Mouse (Mus musculus): Measurements from ENCODE around the gene Slc25a26. TPM values are rescaled to one million over a fixed set of nuclear protein-coding genes. Genes with fewer than 3 reads are reported as not detected.
A peak's percentile ranks its signal among the peaks of the same experiment; 100 is the strongest.

The Slc25a26 gene
- polyA plus RNA-seq, 1 experiment from 2014 or later, result 12.5 TPM

GRCm38 (mm10) chr6:94584147-94584695, 84.1 kb downstream of the Slc25a26 start:
- Histone ChIP-seq H3K4me1 (replicated peaks; ENCODE audit: insufficient read depth, low read length) (no peaks in the 10 kb centered on the region), H3K9ac (ENCODE audit: low read depth, low read length) (no peak overlapping the region), H3K9me3 (replicated peaks; ENCODE audit: low read length) (no peaks in the 10 kb centered on the region; the same call in 1 of the 2 replicates), H3K4me3 (replicated peaks; ENCODE audit: low read depth, low read length) (no peak overlapping the region), H3K36me3 (ENCODE audit: insufficient read depth, low read length) (no peaks in the 10 kb centered on the region), H3K27ac (no peak overlapping the region), H3K4me2 (ENCODE audit: low read length) (no peak overlapping the region), H3K27me3 (ENCODE audit: insufficient read depth, low read length) (no peaks in the 10 kb centered on the region)
- no peak for ATAC-seq (replicated peaks; ENCODE audit: low FRiP score, low read depth)
- TF ChIP-seq CTCF (IDR thresholded peaks at IDR 0.05; ENCODE audit: low read depth), result no peak
- no peak for DNase-seq (ENCODE audit: low spot score)
- WGBS, result 92% methylated on average over 9 of the region's 9 CpGs

- ATAC-seq (replicated peaks; ENCODE audit: low FRiP score, low read depth) (no peak), DNase-seq (ENCODE audit: low spot score) (no peak)
- no peak overlapping the region for H3K9ac ChIP-seq (ENCODE audit: low read depth, low read length)
- 91% methylated on average over 4 of the region's 4 CpGs for WGBS
- no peaks in the 10 kb centered on the region for H3K4me1 ChIP-seq (replicated peaks; ENCODE audit: insufficient read depth, low read length)
- H3K4me3 ChIP-seq (replicated peaks; ENCODE audit: low read depth, low read length), result no peak overlapping the region
- H3K27me3 ChIP-seq (ENCODE audit: insufficient read depth, low read length), result no peaks in the 10 kb centered on the region
- TF ChIP-seq CTCF (IDR thresholded peaks at IDR 0.05; ENCODE audit: low read depth), result no peak
- H3K27ac ChIP-seq, result no peak overlapping the region
- H3K36me3 ChIP-seq (ENCODE audit: insufficient read depth, low read length), result no peaks in the 10 kb centered on the region
- no peaks in the 10 kb centered on the region; the same call in 1 of the 2 replicates for H3K9me3 ChIP-seq (replicated peaks; ENCODE audit: low read length)
- no peak overlapping the region for H3K4me2 ChIP-seq (ENCODE audit: low read length)
Measured at GRCm38 (mm10) chr6:94584976-94585375, 84.8 kb downstream of the Slc25a26 start.

- no peak overlapping the region for H3K27ac ChIP-seq
- no peaks in the 10 kb centered on the region; the same call in 1 of the 2 replicates for H3K9me3 ChIP-seq (replicated peaks; ENCODE audit: low read length)
- TF ChIP-seq CTCF (IDR thresholded peaks at IDR 0.05; ENCODE audit: low read depth), result no peak
- no peak for DNase-seq (ENCODE audit: low spot score)
- H3K27me3 ChIP-seq (ENCODE audit: insufficient read depth, low read length), result no peaks in the 10 kb centered on the region
- no peak for ATAC-seq (replicated peaks; ENCODE audit: low FRiP score, low read depth)
- no peaks in the 10 kb centered on the region; the same call in 1 of the 2 replicates for H3K4me1 ChIP-seq (replicated peaks; ENCODE audit: insufficient read depth, low read length)
- H3K4me2 ChIP-seq (ENCODE audit: low read length), result no peak overlapping the region
- H3K9ac ChIP-seq (ENCODE audit: low read depth, low read length), result no peak overlapping the region
- 57% methylated on average over 4 of the region's 4 CpGs for WGBS
- H3K4me3 ChIP-seq (replicated peaks; ENCODE audit: low read depth, low read length), result no peak overlapping the region
- no peaks in the 10 kb centered on the region for H3K36me3 ChIP-seq (ENCODE audit: insufficient read depth, low read length)
Measured at GRCm38 (mm10) chr6:94588365-94588764, 88.2 kb downstream of the Slc25a26 start.

- Histone ChIP-seq H3K27me3 (ENCODE audit: insufficient read depth, low read length) (no peaks in the 10 kb centered on the region), H3K4me1 (replicated peaks; ENCODE audit: insufficient read depth, low read length) (no peaks in the 10 kb centered on the region; the same call in 1 of the 2 replicates), H3K4me3 (replicated peaks; ENCODE audit: low read depth, low read length) (no peak overlapping the region), H3K36me3 (ENCODE audit: insufficient read depth, low read length) (no peaks in the 10 kb centered on the region), H3K9me3 (replicated peaks; ENCODE audit: low read length) (no peaks in the 10 kb centered on the region; the same call in 1 of the 2 replicates), H3K27ac (no peak overlapping the region), H3K9ac (ENCODE audit: low read depth, low read length) (no peak overlapping the region), H3K4me2 (ENCODE audit: low read length) (peak overlapping the region; percentile 34)
- WGBS, result 7% methylated on average over 8 of the region's 8 CpGs
- no peak for TF ChIP-seq CTCF (IDR thresholded peaks at IDR 0.05; ENCODE audit: low read depth)
- ATAC-seq (replicated peaks; ENCODE audit: low FRiP score, low read depth) (peak; percentile 62; the same call in 1 of the 2 replicates), DNase-seq (ENCODE audit: low spot score) (peak; percentile 74)
Measured at GRCm38 (mm10) chr6:94592243-94592642, 92.1 kb downstream of the Slc25a26 start.

GRCm38 (mm10) chr6:94592710-94593109, 92.6 kb downstream of the Slc25a26 start:
- Histone ChIP-seq H3K27ac (0 out of 2 replicates have a peak overlapping the region, but pooled peaks have one; percentile 20), H3K4me2 (ENCODE audit: low read length) (peak overlapping the region; percentile 34)
- peak; percentile 87 for ATAC-seq (replicated peaks; ENCODE audit: low FRiP score, low read depth)

GRCm38 (mm10) chr6:94594096-94594665, 94.0 kb downstream of the Slc25a26 start:
- ATAC-seq (replicated peaks; ENCODE audit: low FRiP score, low read depth), result no peak
- H3K4me1 ChIP-seq (replicated peaks; ENCODE audit: insufficient read depth, low read length), result no peaks in the 10 kb centered on the region; the same call in 1 of the 2 replicates
- no peak overlapping the region for H3K27ac ChIP-seq
- H3K9ac ChIP-seq (ENCODE audit: low read depth, low read length), result no peak overlapping the region
- DNase-seq (ENCODE audit: low spot score), result peak; percentile 35
- no peaks in the 10 kb centered on the region for H3K27me3 ChIP-seq (ENCODE audit: insufficient read depth, low read length)
- no peak overlapping the region for H3K4me3 ChIP-seq (replicated peaks; ENCODE audit: low read depth, low read length)
- H3K4me2 ChIP-seq (ENCODE audit: low read length), result no peak overlapping the region
- WGBS, result 53% methylated on average over 6 of the region's 6 CpGs
- no peaks in the 10 kb centered on the region for H3K36me3 ChIP-seq (ENCODE audit: insufficient read depth, low read length)
- H3K9me3 ChIP-seq (replicated peaks; ENCODE audit: low read length), result no peaks in the 10 kb centered on the region
- no peak for TF ChIP-seq CTCF (IDR thresholded peaks at IDR 0.05; ENCODE audit: low read depth)

More at GRCm38 (mm10) chr6:94592710-94593109, 92.6 kb downstream of the Slc25a26 start:
- Histone ChIP-seq H3K27me3 (ENCODE audit: insufficient read depth, low read length) (no peaks in the 10 kb centered on the region), H3K4me3 (replicated peaks; ENCODE audit: low read depth, low read length) (no peak overlapping the region), H3K9ac (ENCODE audit: low read depth, low read length) (no peak overlapping the region), H3K4me1 (replicated peaks; ENCODE audit: insufficient read depth, low read length) (no peaks in the 10 kb centered on the region; the same call in 1 of the 2 replicates), H3K9me3 (replicated peaks; ENCODE audit: low read length) (no peaks in the 10 kb centered on the region; the same call in 1 of the 2 replicates), H3K36me3 (ENCODE audit: insufficient read depth, low read length) (no peaks in the 10 kb centered on the region)
- 3% methylated on average over 4 of the region's 4 CpGs for WGBS
- no peak for TF ChIP-seq CTCF (IDR thresholded peaks at IDR 0.05; ENCODE audit: low read depth)
- peak; percentile 92 for DNase-seq (ENCODE audit: low spot score)
